Mouse (Mus musculus) ES-Bruce4 (cell line): ENCODE data around the gene Angptl6.

Experiments used
- CTCF ChIP-seq: IDR thresholded peaks from one replicate; pipeline ENCODE4 v1.8.1; 2011; ENCODE audit warnings: low read depth, low read length
- POLR2A ChIP-seq: IDR thresholded peaks from one replicate; pipeline ENCODE4 v1.8.1; 2011; ENCODE audit warnings: low read length; ENCODE audit not compliant: insufficient read depth

- no peak for TF ChIP-seq POLR2A
- no peak for TF ChIP-seq CTCF
Observed at GRCm38 (mm10) chr9:20869246-20869645, 10.3 kb downstream of the Angptl6 start.
